Mouse (Mus musculus): ENCODE results near the gene Uaca.

DNA sequence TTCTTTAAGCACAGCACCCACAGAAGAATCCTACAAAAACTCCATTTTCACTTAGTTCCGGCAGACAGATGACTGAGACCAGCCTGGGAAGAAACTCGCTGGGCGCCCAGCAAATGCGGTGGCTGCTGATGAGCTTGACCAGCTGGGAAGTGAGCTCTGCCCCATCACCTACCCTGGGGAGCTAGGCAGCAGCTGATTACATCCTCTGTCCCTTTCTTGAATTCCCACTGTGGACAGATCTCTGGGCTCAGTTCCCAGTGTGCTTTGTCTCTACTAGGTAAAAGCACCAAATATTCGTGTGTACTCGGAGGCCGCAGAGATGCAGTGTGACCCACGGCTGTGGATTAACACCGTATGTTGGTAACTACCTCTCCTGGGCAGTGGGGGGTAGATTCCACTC lies 25.9 kb upstream of the Uaca start:
- TF ChIP-seq POLR2A (IDR thresholded peaks at IDR 0.05; ENCODE audit: low read depth, low read length) (no peak), RCOR1 (conservative IDR thresholded peaks at IDR 0.05; ENCODE audit: low read depth, low read length) (no peak), GABPA (IDR thresholded peaks at IDR 0.05; ENCODE audit: insufficient replicate concordance, low read depth, low read length) (no peak), MAX (IDR thresholded peaks at IDR 0.05; ENCODE audit: low read length) (no peak), CHD2 (IDR thresholded peaks at IDR 0.05; ENCODE audit: low read length) (no peak), CTCF (conservative IDR thresholded peaks at IDR 0.05 in 1 of 2, IDR thresholded peaks at IDR 0.05 in 1 of 2; ENCODE audit: low read depth in 2 of 2, low read length in 2 of 2) (no peak), TCF12 (IDR thresholded peaks at IDR 0.05; ENCODE audit: low read depth, low read length) (no peak)
